Mouse (Mus musculus) heart, adult 2 months (tissue): ENCODE measurements around the gene Slc25a10.

ENCODE experiments used
- CTCF ChIP-seq: fragments of 200-600 bp; IDR thresholded peaks from 2 replicates; pipeline ENCODE4 v1.8.1; 2022; ENCODE audit warnings: antibody characterized with exemption, mild to moderate bottlenecking, moderate library complexity
- EP300 ChIP-seq: fragments of 200-500 bp; IDR thresholded peaks from 2 replicates; pipeline ENCODE4 v1.6.1; 2011; ENCODE audit warnings: low read depth, low read length, control low read depth; ENCODE audit not compliant: insufficient read depth
- POLR2A ChIP-seq: fragments of 200-500 bp; IDR thresholded peaks from 2 replicates; pipeline ENCODE4 v1.6.1; 2011; ENCODE audit warnings: mild to moderate bottlenecking, low read depth, low read length, control low read depth; ENCODE audit not compliant: insufficient read depth

DNA sequence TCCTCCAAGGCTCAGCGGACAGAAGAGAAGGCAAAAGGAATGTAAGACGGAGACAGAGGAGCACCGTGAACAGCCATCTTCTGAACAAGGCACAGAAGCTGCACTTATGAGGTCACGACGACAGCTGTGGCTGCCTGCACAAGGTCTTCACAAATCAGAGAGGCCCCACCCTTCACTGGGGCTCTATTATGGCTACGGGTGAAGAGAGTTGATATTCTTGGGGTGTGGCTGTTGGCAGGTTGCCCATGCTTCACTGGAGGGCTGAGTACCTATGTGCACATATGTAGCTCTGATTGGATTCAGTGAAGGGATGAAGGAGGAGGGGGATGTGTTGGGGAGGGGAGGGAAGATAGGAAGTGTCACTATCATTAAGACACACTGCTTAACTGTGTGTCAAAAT lies 26.9 kb downstream of the Slc25a10 start:
- TF ChIP-seq CTCF (no peak), POLR2A (no peak), EP300 (no peak)
